Mouse (Mus musculus) right cerebral cortex, postnatal 10 days (tissue): ENCODE measurements around the gene Shld2.

ENCODE experiments used
- DNase-seq, 2 experiments: peaks; one replicate each; pipeline ENCODE4 v3.0.0; 2021; ENCODE audit warnings: low spot score in 2 of 2

Shld2 gene

DNA sequence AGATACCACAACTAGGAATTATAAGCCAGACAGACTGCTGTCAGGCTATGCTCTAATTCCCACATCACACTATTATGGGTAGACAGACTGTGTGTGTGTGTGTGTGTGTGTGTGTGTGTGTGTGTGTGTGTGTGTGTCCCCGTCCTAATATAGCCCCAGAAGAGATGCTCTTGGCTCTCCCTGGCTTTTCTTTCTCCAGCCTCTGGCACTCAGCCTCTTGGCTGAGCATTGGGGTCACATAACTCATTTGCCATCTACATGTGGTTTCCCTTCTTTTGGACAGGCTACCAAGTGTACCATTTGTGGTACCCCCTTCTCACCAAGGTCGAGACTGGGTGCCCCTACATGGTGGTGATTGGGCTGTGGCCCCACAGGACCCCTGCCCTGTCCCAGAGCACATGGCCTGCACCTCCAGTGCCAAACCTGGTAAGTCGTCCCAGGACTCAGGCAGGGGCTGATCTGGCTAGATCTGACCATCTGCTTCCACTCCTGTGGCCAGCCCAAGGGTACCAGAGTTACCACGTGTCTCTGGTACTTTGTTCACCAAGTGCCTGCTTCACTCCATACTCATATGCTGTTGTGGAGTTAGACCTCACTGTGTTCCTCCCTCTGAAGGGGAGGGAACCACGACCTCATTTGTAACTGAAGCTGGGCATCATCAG lies 88.7 kb downstream of the Shld2 start:
- no peak for DNase-seq

DNA sequence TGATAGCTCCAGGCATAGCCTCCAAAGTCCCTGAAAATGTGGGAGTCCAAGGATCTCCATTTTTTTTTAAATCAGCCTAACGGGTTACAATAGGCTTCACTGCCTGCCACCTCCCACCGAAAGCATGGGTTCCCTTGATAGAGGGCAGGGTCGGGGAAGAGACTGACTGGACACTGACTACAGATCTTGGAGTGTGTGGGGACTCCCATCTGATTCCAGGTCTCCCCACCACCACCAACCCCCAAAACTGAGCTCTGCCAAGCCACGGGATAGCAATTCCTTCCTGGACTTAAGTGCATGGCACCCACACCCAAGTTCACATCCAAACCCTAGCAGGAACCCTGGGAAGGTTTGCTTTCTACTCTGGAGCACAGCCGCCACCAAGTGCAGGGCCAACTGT lies 89.9 kb downstream of the Shld2 start:
- no peak for DNase-seq

DNA sequence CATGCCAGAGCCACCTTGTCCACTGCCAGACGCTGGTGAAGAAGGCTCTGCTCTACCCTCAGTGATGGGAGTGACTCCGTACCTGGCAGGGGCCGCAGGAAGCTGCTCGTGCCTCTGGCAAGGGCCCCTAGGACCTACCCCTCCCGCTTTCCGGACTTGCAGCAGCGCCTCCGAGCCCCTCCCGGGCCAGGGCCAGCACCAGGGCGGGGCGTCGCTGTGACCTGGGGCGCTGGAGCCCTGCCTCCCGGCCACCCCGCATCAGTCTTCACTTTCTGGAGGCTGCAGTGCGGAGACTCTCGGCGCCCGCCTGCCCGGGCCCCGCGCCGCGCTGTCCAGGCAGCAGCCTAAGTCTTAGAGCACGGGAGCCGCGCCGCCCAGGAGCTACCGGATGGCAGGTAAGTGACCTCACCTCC lies 90.5 kb downstream of the Shld2 start:
- no peak for DNase-seq

DNA sequence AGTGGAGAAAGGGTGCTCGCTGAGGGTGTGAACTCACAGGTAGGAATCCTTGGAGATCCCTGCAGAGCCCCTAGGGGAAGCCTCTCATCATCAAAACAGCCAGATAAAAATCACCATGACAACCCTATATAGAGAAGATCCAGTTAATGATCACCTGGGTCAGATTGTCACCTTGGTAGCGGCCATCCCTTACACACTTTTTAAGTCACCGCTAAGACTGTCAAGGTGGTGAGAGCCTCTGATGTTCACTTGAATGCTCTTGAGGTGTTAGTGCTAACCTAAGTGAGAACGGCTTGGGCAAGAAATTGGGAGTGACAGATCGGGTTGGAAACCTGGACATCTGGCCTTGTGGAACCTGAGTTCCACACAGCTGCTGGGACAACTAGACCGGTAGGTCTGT lies 91.0 kb downstream of the Shld2 start, which contains the start of gene Syt15:
Gene Syt15, plus strand, starts transcription at position 301 of the 400 bp plus-strand sequence.
- DNase-seq: no peak

DNA sequence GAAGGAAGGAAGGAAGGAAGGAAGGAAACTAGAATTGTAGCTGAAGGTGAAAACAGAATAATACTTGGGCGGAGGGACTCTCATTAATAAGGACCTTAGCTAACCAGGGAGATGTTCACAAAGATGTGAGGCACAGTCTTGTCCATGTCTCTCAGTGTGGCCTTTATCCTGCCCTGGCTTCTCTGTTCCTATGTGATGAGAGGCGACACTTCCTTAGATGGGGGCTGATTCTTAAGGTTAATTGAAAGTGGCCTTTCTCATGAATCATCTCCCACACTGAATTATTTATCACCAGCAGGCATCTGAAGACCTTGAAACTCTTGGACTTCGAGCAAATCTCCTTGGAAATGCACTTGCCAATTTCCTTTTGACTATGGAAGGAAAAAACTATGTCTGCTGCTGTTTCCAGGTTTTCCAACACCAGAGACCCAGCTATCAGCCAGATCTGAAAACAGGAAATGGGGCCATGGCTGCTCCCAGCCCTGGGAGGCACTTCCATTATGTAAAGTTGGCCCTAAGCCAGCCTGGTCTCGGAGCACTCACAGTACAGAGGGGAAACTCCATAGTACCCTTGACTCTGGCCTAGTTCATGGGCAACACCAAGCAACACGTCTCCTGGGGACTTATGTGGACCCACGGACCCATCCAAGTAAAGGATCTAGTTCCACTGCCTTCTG lies 94.7 kb downstream of the Shld2 start:
- DNase-seq: no peak

DNA sequence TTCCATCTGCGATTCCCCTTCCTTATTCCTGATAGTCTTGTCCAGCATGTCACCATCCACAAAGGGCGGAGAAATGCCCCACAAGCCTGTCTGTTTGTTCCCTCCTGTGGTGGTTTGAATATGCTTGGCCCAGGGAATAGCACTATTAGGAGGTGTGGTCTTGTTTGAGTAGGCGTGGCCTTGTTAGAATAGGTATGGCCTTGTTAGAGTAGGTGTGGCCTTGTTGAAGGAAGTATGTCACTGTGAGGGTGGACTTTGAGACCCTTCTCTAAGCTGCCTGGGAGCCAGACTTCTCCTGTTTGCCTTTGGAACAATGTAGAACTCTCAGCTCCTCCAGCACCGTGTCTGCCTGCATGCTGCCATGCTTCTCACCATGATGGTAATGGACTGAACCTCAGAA lies 100.4 kb downstream of the Shld2 start:
- DNase-seq: no peak

DNA sequence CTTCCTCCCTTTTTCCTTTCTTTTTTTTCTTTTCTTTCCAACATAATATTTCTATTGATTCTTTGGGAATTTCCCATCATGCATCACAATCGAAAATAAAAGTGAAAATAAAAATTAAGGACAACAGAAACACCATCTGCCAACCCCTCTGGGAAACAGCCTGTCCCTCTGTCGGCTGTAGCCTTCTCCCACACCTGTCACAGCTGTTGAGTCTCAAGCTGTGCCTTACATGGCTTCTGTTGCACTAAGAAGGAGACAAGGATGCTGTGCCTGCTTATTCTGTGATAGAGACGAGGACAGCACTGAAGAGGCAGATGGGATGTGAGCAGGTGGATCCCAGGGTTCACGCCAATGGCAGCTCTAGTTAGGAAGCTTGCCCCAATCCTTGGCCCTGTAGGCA lies 101.2 kb downstream of the Shld2 start:
- DNase-seq: no peak

DNA sequence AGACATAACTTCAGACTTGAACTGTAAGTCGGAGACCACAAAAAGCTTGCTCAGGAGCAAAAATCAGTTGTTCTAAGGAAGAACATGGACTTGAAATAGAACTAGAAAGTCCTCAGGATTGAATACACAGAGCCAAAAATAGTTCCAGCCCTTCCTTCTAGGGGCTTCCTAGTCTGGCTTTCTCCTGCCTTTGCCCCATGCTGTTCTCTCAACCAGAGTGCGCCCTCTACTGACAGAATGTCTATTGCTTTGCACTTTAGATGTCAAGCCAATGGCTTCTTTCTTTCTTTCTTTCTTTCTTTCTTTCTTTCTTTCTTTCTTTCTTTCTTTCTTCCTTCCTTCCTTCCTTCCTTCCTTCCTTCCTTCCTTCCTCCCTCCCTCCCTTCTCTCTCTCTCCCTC lies 101.6 kb downstream of the Shld2 start:
- peak in 1 of 2 experiments; percentile 68 for DNase-seq

DNA sequence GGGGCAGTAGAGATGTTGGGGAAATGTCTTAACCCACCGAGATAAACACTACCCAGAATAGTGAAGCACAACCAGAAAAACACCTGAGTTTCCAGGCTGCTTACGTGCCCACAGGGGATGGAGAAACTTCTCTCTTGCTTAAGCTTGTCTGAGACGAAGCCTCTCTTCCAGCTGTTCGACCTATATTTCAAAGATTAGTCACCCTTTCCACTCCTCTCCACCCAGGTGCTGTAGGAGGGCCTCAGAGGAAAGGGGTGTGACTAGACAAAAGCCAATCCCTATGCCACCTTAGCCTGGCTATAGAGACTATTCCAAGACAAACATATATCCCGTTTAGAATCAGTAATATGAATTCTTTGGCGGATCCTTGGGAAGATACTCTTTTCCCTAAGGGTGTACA lies 102.3 kb downstream of the Shld2 start:
- DNase-seq: no peak

DNA sequence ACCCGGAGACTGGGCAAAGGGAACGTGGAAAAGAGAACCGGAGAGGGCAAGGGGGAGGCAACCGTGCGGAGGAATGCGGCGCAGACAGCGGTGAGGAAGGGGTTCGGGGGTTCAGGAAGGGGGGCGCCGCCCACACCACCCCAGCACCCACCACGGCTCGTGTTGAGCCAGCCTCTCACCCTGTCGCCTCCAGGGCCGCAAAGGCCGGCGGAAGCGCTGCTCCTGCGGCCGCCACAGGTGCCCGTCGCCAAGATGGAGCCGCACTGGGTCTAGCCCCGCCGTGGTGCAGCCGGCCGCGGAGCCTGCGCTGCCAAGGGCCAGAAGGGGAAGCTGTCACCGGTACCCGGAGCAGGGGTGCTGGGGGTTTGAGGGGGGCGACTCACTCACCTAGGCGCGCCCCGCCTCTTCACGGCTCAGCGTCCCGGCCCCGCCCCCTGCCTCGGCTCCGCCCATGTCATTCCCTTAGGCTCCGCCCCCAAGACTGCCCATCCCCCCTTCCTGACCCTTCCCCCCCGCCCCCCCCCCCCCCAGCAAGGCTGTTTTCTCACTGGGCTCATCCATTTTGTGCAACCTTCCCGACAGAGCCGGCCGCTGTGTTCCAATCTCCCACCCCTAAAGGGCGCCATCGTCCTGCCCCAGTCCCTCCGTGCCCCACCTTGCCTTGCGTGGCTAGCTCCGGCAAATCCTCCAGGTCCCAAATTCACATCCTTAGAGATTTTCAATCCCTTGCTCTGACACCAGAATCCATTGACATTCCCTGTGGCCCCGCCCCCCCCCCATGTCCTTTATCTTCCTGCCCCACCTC lies 108.9 kb downstream of the Shld2 start, which contains the start of gene Gprin2:
Gene Gprin2, minus strand, starts transcription at position 423 of the 805 bp plus-strand sequence.
- DNase-seq: peak; percentile 47 to 66

DNA sequence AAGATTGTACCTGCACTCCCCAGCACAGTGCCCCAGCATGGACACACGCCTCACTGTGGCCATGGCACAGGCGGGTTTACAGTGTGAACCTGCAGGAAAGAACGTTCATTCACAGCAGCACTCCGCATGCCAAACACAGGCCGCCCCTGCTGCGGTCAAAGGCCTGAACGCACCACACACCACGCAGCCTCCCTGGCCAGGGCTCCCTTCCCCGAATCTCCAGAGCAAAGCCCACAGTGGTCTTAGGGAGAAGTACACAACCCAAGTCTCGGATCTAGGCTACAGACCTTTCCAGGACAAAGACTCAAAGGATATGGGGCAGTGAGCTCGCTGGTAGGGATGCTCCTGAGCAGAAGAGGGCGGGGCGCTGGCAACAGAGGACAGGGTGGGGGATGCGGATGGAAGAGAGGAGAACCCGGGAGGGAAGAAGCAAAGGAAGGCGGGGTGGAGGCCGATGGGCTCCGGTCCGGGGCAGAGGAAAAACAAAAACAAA lies 109.5 kb downstream of the Shld2 start:
- DNase-seq: peak; percentile 46 to 54

DNA sequence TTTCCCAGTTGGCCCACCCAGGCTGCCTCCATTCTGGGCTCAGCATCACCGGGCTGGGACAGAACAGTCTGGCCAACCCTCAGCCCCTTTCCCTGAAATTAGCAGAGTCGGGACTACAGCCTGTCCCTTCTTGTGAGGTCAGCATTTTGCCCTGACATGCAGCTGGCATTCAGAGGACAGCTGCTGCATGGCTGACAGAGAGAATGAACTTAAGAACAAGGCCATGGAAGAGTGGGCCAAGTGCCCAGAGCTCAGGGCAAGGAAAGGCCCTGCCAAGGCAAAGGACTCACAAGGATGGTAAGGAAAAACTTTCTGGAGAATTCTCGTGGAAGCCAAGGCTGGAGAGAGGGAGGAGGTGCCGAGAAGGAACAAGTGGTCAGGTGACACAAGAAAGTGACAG lies 113.6 kb downstream of the Shld2 start:
- DNase-seq: peak in 1 of 2 experiments; percentile 39

DNA sequence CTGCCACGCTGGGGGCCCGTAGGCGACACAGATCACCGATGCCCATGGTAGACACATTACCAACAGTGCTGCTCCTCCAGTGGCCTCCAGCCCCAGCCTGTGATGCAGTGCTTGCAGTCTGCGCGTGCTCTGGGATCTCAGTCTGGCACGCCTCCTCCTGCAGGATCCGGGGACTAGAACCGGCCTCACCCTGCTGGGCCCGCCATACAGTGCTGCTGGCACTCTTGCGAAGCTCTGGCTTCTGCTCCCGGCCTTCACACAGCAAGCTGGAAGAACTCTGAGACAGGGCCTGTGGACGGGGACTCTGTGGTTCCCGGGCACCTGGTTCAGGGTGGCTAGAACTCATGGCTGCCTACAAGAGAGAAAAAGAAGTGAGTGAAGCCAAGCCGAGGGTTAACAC lies 114.8 kb downstream of the Shld2 start:
- no peak for DNase-seq

DNA sequence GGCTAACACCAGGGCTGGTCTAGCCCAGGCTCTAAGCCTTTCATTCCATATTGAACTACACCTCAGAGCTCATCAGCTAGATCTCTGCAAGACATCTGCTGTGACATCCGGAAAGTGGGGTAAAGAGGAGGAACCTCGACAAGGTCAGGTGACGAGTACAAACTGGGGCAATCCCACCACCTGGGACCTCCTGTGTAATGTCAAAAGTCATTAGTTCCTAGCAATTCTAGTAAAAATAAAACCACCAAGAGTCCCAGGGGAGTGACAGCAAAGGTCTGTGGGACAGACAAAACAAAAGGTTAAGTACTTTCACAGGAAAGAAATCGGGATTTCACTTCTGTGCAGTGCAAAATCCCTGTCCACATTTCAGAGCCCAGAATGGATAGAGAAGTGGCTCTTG lies 116.4 kb downstream of the Shld2 start:
- no peak for DNase-seq

DNA sequence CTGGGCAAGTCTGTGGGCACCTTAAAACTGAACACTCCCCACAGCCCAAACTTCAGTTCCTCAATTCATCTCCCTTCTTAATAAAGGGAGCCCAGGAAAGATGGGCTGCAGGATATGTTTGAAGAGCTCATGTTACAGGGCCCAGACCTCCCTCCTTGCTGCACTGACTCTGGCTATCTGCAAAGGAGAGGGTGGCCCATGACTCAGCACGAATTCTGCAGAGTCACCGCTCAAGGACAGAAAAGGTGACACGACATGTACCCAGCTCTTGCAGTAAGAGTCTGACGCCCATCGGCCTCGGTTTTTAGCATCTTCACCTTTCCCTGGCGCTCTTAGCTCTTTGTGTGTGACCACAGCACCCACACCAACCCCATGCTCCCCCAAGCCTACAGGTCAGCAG lies 119.9 kb downstream of the Shld2 start:
- DNase-seq: no peak

DNA sequence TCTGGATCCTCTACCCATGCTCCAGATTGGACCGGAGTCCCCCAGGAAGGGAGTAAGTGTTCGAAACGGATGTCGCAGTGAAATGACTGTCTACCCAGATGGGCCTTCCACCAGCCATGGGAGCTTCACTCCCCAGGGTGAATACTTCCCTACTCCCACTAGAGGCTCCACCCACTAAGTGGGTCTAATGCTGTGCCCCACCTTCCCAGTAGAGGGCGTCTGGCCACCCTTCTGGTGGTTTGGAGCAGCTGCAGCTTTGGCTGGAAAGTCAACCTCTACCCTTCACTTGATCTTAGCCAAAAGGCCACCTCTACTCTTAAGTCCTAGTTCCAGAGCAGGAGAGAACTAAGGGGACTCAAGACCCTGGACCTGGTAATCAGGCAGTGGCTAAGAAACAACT lies 121.7 kb downstream of the Shld2 start:
- peak in 1 of 2 experiments; percentile 52 for DNase-seq
